Comparison of ENCODE assay signal across 8 mouse cellular contexts in the genomic region with DNA sequence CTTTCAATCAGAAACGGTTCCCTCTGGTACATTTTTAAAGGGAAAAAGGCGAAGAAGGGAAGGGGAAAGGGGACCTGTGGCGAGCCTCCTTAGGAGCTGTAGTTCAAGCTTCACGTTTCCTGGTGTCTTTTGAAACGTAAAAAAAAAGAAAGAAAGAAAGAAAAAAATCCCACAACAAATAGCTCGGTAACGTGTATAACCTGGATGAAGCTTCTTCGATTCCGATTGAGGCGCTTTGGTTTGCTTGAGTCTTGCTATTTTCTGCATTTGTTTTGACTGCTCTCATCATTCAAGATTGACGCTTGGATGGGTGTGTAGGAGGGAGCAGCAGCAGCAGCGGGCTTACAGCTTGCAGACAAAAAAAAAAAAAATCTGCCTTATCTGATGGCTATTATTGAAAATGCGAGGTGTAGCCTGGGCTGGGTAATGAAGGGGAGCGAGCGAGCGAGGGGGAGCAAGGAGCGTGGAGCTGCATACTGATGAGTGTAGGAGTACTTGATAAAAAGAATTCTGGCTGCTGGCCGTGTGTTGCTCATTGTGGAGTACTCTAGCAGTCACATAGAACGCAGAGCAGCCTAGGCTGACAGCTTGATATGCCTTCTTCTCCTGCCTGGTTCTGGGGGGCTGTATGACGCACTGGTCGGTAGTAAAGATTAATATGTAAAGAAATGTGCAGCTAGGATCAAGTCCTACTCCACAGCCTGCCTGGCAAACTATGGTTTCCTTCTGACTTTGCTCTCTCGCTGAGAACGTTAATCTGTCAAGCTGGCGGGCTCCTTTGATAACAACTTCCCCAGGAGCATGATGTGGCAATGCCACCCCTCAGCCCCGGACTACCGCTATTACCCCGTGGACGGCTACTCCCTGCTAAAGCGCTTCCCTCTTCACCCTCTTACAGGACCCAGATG.
DNase-seq lines count a peak whose midpoint lies in the region; ATAC-seq and TF ChIP-seq lines count a peak whose summit lies in the region.

No protein-coding gene starts in this region.

- H3K27ac ChIP-seq in limb, embryonic 14.5 days (replicated peaks; ENCODE audit: low read depth, low read length): no peak overlapping the region

- H3K4me3 ChIP-seq in limb, embryonic 14.5 days (replicated peaks; ENCODE audit: low read length): peak overlapping the region; percentile 7; the same call in 1 of the 2 replicates

- peak overlapping the region; percentile 35; the same call in 1 of the 2 replicates for H3K4me2 ChIP-seq in limb, embryonic 14.5 days (replicated peaks; ENCODE audit: low read depth, low read length, severe bottlenecking)

- no peaks in the 10 kb centered on the region for H3K9me3 ChIP-seq in limb, embryonic 14.5 days (ENCODE audit: control insufficient read depth, low read length)

- H3K9ac ChIP-seq in limb, embryonic 14.5 days (ENCODE audit: low read depth, low read length, severe bottlenecking): no peak overlapping the region

- no peak for ATAC-seq in limb, embryonic 14.5 days (ENCODE audit: low FRiP score, low read depth)

- whole genome bisulfite sequencing in limb, embryonic 14.5 days: 40% methylated on average over 29 of the region's 29 CpGs

- DNase-seq in brain, adult 2 months (ENCODE audit: low read depth, low spot score): peak; percentile 92
- DNase-seq in cerebellum, adult 9-10 months: peak; percentile 51
- DNase-seq in frontal cortex, postnatal 10 days (ENCODE audit: low spot score in 2 of 2): peak; percentile 67 to 72
- peak; percentile 8 to 37 for DNase-seq in kidney, postnatal 25 days
- peak; percentile 33 for DNase-seq in limb, embryonic 14.5 days (ENCODE audit: low spot score)
- DNase-seq in right cerebral cortex, postnatal 25 days: peak; percentile 71
- DNase-seq in thymus, postnatal 4 days: no peak
- no peak for DNase-seq in urinary bladder, postnatal 25 days (ENCODE audit: low spot score)

- peaks cover 6% of the 10 kb centered on the region; the same call in 1 of the 2 replicates for H3K4me1 ChIP-seq in limb, embryonic 14.5 days (ENCODE audit: control insufficient read depth, insufficient read depth, low read length)

- no peaks in the 10 kb centered on the region for H3K36me3 ChIP-seq in limb, embryonic 14.5 days (ENCODE audit: control insufficient read depth, insufficient read depth, low read length)

- H3K27me3 ChIP-seq in limb, embryonic 14.5 days (ENCODE audit: control insufficient read depth, insufficient read depth, low read length): no peaks in the 10 kb centered on the region

- no peak for TF ChIP-seq POLR2A in limb, embryonic 14.5 days (IDR thresholded peaks at IDR 0.05; ENCODE audit: borderline replicate concordance, extremely low read depth, insufficient read depth, insufficient read length)

Comparison
In these comparisons a context has a peak if more than half of its experiments do, and no peak if none do; other contexts are left out.
1. DNase-seq: peak in brain, adult 2 months (single experiment), cerebellum, adult 9-10 months (single experiment), frontal cortex, postnatal 10 days (2 of 2), kidney, postnatal 25 days (2 of 2), limb, embryonic 14.5 days (single experiment) and right cerebral cortex, postnatal 25 days (single experiment); none in thymus, postnatal 4 days (single experiment) and urinary bladder, postnatal 25 days (single experiment).